Mouse (Mus musculus) olfactory bulb, adult 2 months (tissue): ENCODE measurements around the gene Rrp8.

Experiments
- CTCF ChIP-seq: fragments of 200-500 bp; IDR thresholded peaks from 2 replicates; pipeline ENCODE4 v1.5.1; 2012; ENCODE audit warnings: low read depth, mild to moderate bottlenecking, low read length, moderate library complexity; ENCODE audit not compliant: insufficient read depth
- POLR2A ChIP-seq: fragments of 200-500 bp; IDR thresholded peaks from 2 replicates; pipeline ENCODE4 v1.6.1; 2012; ENCODE audit warnings: mild to moderate bottlenecking, low read depth, low read length, moderate library complexity; ENCODE audit not compliant: insufficient read depth

GRCm38 (mm10) chr7:105783861-105784260, 46.7 kb upstream of the Rrp8 start:
- TF ChIP-seq CTCF (no peak), POLR2A (no peak)
